Mouse (Mus musculus) limb, embryonic 14.5 days (tissue): ENCODE data around the gene Polr2b. TPM values are rescaled to one million over a fixed set of nuclear protein-coding genes. Genes with fewer than 3 reads are reported as not detected.

Experiments
- ATAC-seq: fragments of 200-750 bp; cut with Nextera tagmentation; 2 replicates; pipeline ENCODE4 v1.8.0; 2017; ENCODE audit warnings: low read depth, moderate number of reproducible peaks, moderate TSS enrichment; ENCODE audit not compliant: low FRiP score
- DNase-seq: peaks from one replicate; pipeline ENCODE4 v3.0.0-alpha.2; 2015; ENCODE audit warnings: low spot score
- H3K27ac ChIP-seq: fragments of 300-500 bp; sonication (generic); replicated peaks from 2 replicates; pipeline ENCODE4 v1.5.1; 2014; ENCODE audit warnings: low read depth, mild to moderate bottlenecking, low read length, moderate library complexity, mixed read lengths
- H3K27me3 ChIP-seq: fragments of 300-500 bp; sonication (generic); 2 replicates; pipeline ENCODE4 v1.6.1; 2014; ENCODE audit warnings: low read length, mixed read lengths; ENCODE audit not compliant: control insufficient read depth, insufficient read depth
- H3K36me3 ChIP-seq: fragments of 300-500 bp; sonication (generic); 2 replicates; pipeline ENCODE4 v1.6.1; 2014; ENCODE audit warnings: mild to moderate bottlenecking, low read length, moderate library complexity, mixed read lengths; ENCODE audit not compliant: control insufficient read depth, insufficient read depth
- H3K4me1 ChIP-seq: fragments of 300-500 bp; sonication (generic); 2 replicates; pipeline ENCODE4 v1.6.1; 2014; ENCODE audit warnings: antibody characterized with exemption, low read length, mixed read lengths; ENCODE audit not compliant: control insufficient read depth, insufficient read depth
- H3K4me2 ChIP-seq: fragments of 300-500 bp; sonication (generic); replicated peaks from 2 replicates; pipeline ENCODE4 v1.6.1; 2014; ENCODE audit warnings: low read depth, mild to moderate bottlenecking, low read length, moderate library complexity; ENCODE audit not compliant: severe bottlenecking
- H3K4me3 ChIP-seq: fragments of 300-500 bp; sonication (generic); replicated peaks from 2 replicates; pipeline ENCODE4 v1.5.1; 2014; ENCODE audit warnings: low read length
- H3K9ac ChIP-seq: fragments of 300-500 bp; sonication (generic); 2 replicates; pipeline ENCODE4 v1.6.1; 2014; ENCODE audit warnings: mild to moderate bottlenecking, low read depth, low read length, moderate library complexity; ENCODE audit not compliant: severe bottlenecking
- H3K9me3 ChIP-seq: fragments of 300-500 bp; sonication (generic); 2 replicates; pipeline ENCODE4 v1.6.1; 2016; ENCODE audit warnings: low read length; ENCODE audit not compliant: control insufficient read depth
- POLR2A ChIP-seq: fragments of 200-500 bp; IDR thresholded peaks from 2 replicates; pipeline ENCODE4 v1.8.0; 2012; ENCODE audit warnings: inconsistent platforms, mild to moderate bottlenecking, moderate library complexity, borderline replicate concordance; ENCODE audit not compliant: insufficient read depth, insufficient read length; ENCODE audit errors: extremely low read depth
- WGBS: fragments of 180-500 bp; shearing (Covaris S2); extraction: QIAGEN DNeasy Blood & Tissue Kit; methylation state at CpG from one replicate; pipeline ENCODE4 v1.1.7; 2014; 5-methylcytosine and 5-hydroxymethylcytosine counted together
- polyA plus RNA-seq, 2 experiments: library from polyadenylated mRNA; depleted of rRNA in 1 of 2; stranded (reverse) in 1 of 2; unstranded in 1 of 2; fragments of >200 nt; fragmentation: Nextera tagmentation in 1 of 2; extraction: Ambion mirVana in 1 of 2; gene quantifications; 2 replicates each; pipeline versions ENCODE4 v1.2.1 to v1.2.3; 2012 to 2014

The Polr2b gene
- polyA plus RNA-seq, 2 experiments: 44.8 to 61.0 TPM

DNA sequence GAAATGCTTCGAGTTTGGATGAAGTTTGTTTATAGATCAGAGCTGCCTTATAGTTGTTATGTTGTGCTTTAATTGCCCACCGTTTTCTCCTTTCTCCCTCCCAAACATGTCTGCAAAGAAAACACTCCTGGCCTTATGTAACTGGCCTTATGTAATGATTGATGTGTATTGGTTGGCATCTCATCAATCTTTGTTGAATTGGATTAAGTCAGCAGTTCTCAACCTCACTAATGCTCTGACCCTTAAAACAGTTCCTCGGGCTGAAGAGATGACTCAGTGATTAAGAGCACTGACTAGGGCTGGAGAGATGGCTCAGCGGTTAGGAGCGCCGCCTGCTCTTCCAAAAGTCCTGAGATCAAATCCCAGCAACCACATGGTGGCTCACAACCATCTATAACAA is 5.0 kb downstream of the Polr2b start:
- H3K27ac ChIP-seq: no peak overlapping the region
- no peak for ATAC-seq
- H3K36me3 ChIP-seq: peaks cover 57% of the 10 kb centered on the region
- DNase-seq: no peak
- TF ChIP-seq POLR2A: no peak
- no peak overlapping the region for H3K4me3 ChIP-seq
- H3K27me3 ChIP-seq: no peaks in the 10 kb centered on the region
- H3K4me1 ChIP-seq: peaks cover 10% of the 10 kb centered on the region; the same call in 1 of the 2 replicates
- H3K9me3 ChIP-seq: no peaks in the 10 kb centered on the region
- 91% methylated on average over 6 of the region's 6 CpGs for WGBS
- H3K4me2 ChIP-seq: no peak overlapping the region
- H3K9ac ChIP-seq: no peak overlapping the region

DNA sequence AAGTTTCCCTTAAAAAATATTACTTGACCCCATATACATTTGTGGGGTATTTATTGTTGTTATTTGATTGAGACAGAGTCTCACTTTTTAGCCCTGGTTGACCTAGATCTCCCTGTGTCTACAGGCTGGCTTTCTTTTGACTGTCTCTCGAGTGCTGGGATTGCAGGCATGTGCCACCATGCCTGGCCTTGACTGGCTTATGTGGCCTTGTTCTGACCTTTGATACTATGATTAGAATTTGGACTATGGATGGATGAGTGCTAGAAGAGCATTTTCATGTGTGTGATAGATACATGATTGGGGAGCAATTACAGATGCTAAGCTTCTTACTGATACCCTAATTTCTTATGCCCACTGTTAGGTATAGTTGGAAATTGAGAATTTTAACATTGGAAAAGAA is 15.0 kb downstream of the Polr2b start:
- no peak overlapping the region for H3K4me2 ChIP-seq
- H3K9ac ChIP-seq: no peak overlapping the region
- 83% methylated on average over 1 of the region's 1 CpGs for WGBS
- H3K27me3 ChIP-seq: no peaks in the 10 kb centered on the region
- H3K36me3 ChIP-seq: peaks cover 91% of the 10 kb centered on the region
- H3K27ac ChIP-seq: no peak overlapping the region
- DNase-seq: no peak
- TF ChIP-seq POLR2A: no peak
- no peaks in the 10 kb centered on the region for H3K4me1 ChIP-seq
- ATAC-seq: no peak
- H3K9me3 ChIP-seq: no peaks in the 10 kb centered on the region
- no peak overlapping the region for H3K4me3 ChIP-seq

DNA sequence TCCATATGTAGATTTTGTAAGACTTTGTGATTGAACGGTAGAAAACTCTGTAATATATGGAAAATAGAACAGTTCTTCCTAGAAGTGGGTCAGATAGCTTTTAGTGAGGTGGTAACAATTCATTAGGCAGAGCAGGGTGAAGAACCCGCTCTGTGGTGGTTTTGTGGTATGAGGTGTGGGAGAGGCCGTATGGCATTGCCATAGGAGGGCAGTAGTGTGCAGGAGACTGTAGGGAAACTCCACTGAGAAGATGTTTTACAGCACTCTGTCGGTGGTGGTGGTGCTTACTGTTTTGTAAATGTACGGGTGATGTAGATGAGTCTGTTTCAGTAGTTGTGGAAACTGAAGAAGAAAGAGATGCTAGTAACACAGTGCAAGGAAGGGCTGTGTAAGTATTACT is 20.2 kb downstream of the Polr2b start:
- 69% methylated on average over 5 of the region's 5 CpGs for WGBS
- no peak overlapping the region for H3K4me2 ChIP-seq
- H3K9me3 ChIP-seq: no peaks in the 10 kb centered on the region
- H3K4me1 ChIP-seq: no peaks in the 10 kb centered on the region
- H3K9ac ChIP-seq: no peak overlapping the region
- no peak for ATAC-seq
- H3K4me3 ChIP-seq: no peak overlapping the region
- H3K36me3 ChIP-seq: peaks cover 84% of the 10 kb centered on the region
- H3K27me3 ChIP-seq: no peaks in the 10 kb centered on the region
- no peak for DNase-seq
- TF ChIP-seq POLR2A: no peak
- H3K27ac ChIP-seq: no peak overlapping the region

DNA sequence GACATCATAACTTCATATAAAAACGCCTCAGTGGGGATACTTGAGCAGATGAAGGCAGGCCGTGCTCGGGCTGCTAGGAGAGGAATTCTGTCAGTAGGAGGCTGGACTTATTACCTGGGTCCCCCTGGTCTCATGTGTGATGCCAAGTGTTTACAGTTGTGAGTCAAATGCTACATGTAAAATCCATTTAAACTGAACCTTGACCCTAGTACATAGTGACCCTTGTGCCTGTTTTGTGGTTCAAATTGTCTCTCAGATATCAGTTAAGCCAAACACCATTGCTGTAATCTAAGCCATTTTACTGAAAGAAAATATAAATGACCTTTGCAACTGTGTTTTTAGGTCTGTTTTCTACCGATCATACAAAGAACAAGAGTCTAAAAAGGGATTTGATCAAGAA is 30.1 kb downstream of the Polr2b start:
- H3K4me1 ChIP-seq: no peaks in the 10 kb centered on the region
- no peak overlapping the region for H3K4me2 ChIP-seq
- H3K27me3 ChIP-seq: no peaks in the 10 kb centered on the region
- WGBS: 86% methylated on average over 4 of the region's 4 CpGs
- ATAC-seq (no peak), DNase-seq (no peak)
- no peaks in the 10 kb centered on the region for H3K9me3 ChIP-seq
- H3K4me3 ChIP-seq: no peak overlapping the region
- H3K36me3 ChIP-seq: peaks cover 97% of the 10 kb centered on the region
- no peak overlapping the region for H3K27ac ChIP-seq
- no peak overlapping the region for H3K9ac ChIP-seq
- TF ChIP-seq POLR2A: no peak

DNA sequence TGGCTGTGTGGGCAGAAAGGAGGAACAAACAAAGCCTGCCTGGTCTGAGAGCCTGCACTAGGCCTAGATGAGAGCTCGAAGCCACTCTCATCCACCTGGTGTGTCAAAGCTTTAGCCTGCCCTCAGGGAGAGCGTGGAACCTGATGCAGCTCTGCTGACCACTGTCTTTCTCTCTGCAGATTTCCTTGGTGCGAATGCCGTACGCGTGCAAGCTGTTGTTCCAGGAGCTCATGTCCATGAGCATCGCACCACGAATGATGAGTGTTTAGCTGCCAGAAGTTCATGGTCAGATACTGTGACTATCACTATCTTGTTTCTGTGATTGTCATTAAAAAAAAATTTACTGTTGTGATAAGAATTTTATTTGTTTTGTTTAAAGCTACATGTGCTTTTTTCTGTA is 39.0 kb downstream of the Polr2b start:
- H3K4me2 ChIP-seq: no peak overlapping the region
- no peak overlapping the region for H3K27ac ChIP-seq
- no peak overlapping the region for H3K4me3 ChIP-seq
- no peaks in the 10 kb centered on the region for H3K27me3 ChIP-seq
- ATAC-seq: no peak
- DNase-seq: no peak
- H3K9ac ChIP-seq: no peak overlapping the region
- TF ChIP-seq POLR2A: no peak
- H3K9me3 ChIP-seq: no peaks in the 10 kb centered on the region
- 93% methylated on average over 8 of the region's 8 CpGs for WGBS
- peaks cover 62% of the 10 kb centered on the region for H3K36me3 ChIP-seq
- H3K4me1 ChIP-seq: no peaks in the 10 kb centered on the region

DNA sequence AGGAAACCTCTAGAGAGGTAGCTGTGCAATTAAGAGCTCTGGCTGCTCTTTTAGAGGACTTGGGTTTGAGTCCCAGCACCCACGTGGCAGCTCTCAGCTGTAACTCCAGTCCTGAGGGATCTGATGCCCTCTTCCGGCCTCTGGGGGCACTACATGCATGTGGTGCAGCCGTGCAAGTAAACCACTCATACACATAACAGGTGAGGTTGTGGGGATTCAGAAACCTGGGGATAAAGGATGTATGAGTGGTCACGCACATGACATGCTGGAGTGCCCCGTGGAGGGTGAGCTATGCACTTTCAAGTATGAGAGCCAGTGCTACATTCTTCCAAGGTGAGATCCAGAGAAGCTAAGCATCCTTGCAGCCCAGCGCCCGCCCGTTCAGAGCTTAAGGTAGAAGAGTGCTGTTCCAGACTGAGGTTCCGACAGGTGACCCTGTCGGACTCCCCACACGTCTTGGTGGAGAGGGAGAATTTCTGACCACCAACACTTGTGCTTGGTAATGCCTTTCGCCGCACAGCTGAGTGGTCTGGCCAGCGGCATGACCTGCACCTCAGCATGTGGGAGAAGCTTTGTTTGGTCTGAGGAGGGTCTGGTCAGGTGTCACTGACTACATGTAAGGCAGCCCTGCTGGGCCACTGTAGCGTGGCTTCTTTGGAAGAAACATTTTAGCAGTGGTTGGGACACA is 40.2 kb downstream of the Polr2b start:
- peaks cover 5% of the 10 kb centered on the region for H3K4me1 ChIP-seq
- H3K36me3 ChIP-seq: peaks cover 49% of the 10 kb centered on the region
- no peak overlapping the region for H3K4me3 ChIP-seq
- no peak overlapping the region for H3K9ac ChIP-seq
- H3K4me2 ChIP-seq: no peak overlapping the region
- H3K9me3 ChIP-seq: no peaks in the 10 kb centered on the region
- ATAC-seq: no peak
- H3K27ac ChIP-seq: no peak overlapping the region
- TF ChIP-seq POLR2A: no peak
- WGBS: 91% methylated on average over 15 of the region's 15 CpGs
- H3K27me3 ChIP-seq: no peaks in the 10 kb centered on the region
- no peak for DNase-seq
